Mouse (Mus musculus): Measurements from ENCODE around the gene Gpr68. TPM values are rescaled to one million over a fixed set of nuclear protein-coding genes. Genes with fewer than 3 reads are reported as not detected.

Gene Gpr68
- polyA plus RNA-seq, 1 experiment from 2014 or later = 0.48 TPM

GRCm38 (mm10) chr12:100908298-100909034 lies 468 bp upstream of the Gpr68 start:
- Histone ChIP-seq H3K4me1 (peaks cover 12% of the 10 kb centered on the region), H3K9me3 (replicated peaks) (no peaks in the 10 kb centered on the region), H3K36me3 (peaks cover 23% of the 10 kb centered on the region), H3K27me3 (peaks cover 20% of the 10 kb centered on the region), H3K4me3 (peak overlapping the region; percentile 44), H3K9ac (peak overlapping the region; percentile 69), H3K27ac (no peak overlapping the region), H3K4me2 (replicated peaks) (peak overlapping the region; percentile 95)
- WGBS = 26% methylated on average over 10 of the region's 10 CpGs
- ATAC-seq (ENCODE audit: low FRiP score) = peak; percentile 7; the same call in 1 of the 2 replicates

GRCm38 (mm10) chr12:100906861-100907260 lies 1.1 kb downstream of the Gpr68 start:
- WGBS = 82% methylated on average over 5 of the region's 5 CpGs

GRCm38 (mm10) chr12:100903761-100904160 lies 4.2 kb downstream of the Gpr68 start:
- 89% methylated on average over 9 of the region's 9 CpGs for WGBS
- H3K27me3 ChIP-seq = peaks cover 51% of the 10 kb centered on the region

More at GRCm38 (mm10) chr12:100906861-100907260, 1.1 kb downstream of the Gpr68 start:
- 0 out of 2 replicates have a peak, but pooled peaks cover 7% of the 10 kb centered on the region for H3K36me3 ChIP-seq
- H3K4me3 ChIP-seq = no peak overlapping the region
- no peak overlapping the region for H3K27ac ChIP-seq
- H3K4me1 ChIP-seq = peaks cover 12% of the 10 kb centered on the region
- peaks cover 21% of the 10 kb centered on the region for H3K27me3 ChIP-seq
- no peaks in the 10 kb centered on the region for H3K9me3 ChIP-seq (replicated peaks)
- no peak for ATAC-seq (ENCODE audit: low FRiP score)
- H3K9ac ChIP-seq = no peak overlapping the region
- no peak overlapping the region for H3K4me2 ChIP-seq (replicated peaks)

GRCm38 (mm10) chr12:100901386-100901785 lies 6.6 kb downstream of the Gpr68 start:
- H3K4me3 ChIP-seq = no peak overlapping the region
- no peak overlapping the region for H3K27ac ChIP-seq
- H3K4me1 ChIP-seq = peaks cover 19% of the 10 kb centered on the region
- WGBS = 88% methylated on average over 6 of the region's 6 CpGs
- H3K27me3 ChIP-seq = peaks cover 48% of the 10 kb centered on the region
- H3K4me2 ChIP-seq (replicated peaks) = no peak overlapping the region
- no peaks in the 10 kb centered on the region for H3K9me3 ChIP-seq (replicated peaks)
- H3K9ac ChIP-seq = no peak overlapping the region
- H3K36me3 ChIP-seq = no peaks in the 10 kb centered on the region
- no peak for ATAC-seq (ENCODE audit: low FRiP score)

More at GRCm38 (mm10) chr12:100903761-100904160, 4.2 kb downstream of the Gpr68 start:
- H3K4me2 ChIP-seq (replicated peaks) = no peak overlapping the region
- no peaks in the 10 kb centered on the region for H3K36me3 ChIP-seq
- H3K27ac ChIP-seq = no peak overlapping the region
- H3K4me1 ChIP-seq = peaks cover 20% of the 10 kb centered on the region
- no peak overlapping the region for H3K9ac ChIP-seq
- no peak overlapping the region for H3K4me3 ChIP-seq
- ATAC-seq (ENCODE audit: low FRiP score) = no peak
- no peaks in the 10 kb centered on the region for H3K9me3 ChIP-seq (replicated peaks)

GRCm38 (mm10) chr12:100900901-100901300 lies 7.1 kb downstream of the Gpr68 start:
- no peak for ATAC-seq (ENCODE audit: low FRiP score)
- H3K9me3 ChIP-seq (replicated peaks) = no peaks in the 10 kb centered on the region
- H3K27me3 ChIP-seq = peaks cover 46% of the 10 kb centered on the region
- 70% methylated on average over 6 of the region's 6 CpGs for WGBS
- H3K27ac ChIP-seq = no peak overlapping the region
- H3K4me2 ChIP-seq (replicated peaks) = no peak overlapping the region
- H3K4me1 ChIP-seq = peaks cover 19% of the 10 kb centered on the region
- no peak overlapping the region for H3K9ac ChIP-seq
- no peak overlapping the region for H3K4me3 ChIP-seq
- H3K36me3 ChIP-seq = no peaks in the 10 kb centered on the region

- Histone ChIP-seq H3K4me2 (replicated peaks) (peak overlapping the region; percentile 70), H3K9ac (peak overlapping the region; percentile 57), H3K36me3 (no peaks in the 10 kb centered on the region), H3K27ac (no peak overlapping the region), H3K27me3 (peaks cover 46% of the 10 kb centered on the region), H3K4me1 (peaks cover 22% of the 10 kb centered on the region), H3K4me3 (peak overlapping the region; percentile 41), H3K9me3 (replicated peaks) (no peaks in the 10 kb centered on the region)
- ATAC-seq (ENCODE audit: low FRiP score) = peak; percentile 61; the same call in 1 of the 2 replicates
- WGBS = under 1% methylated on average over 30 of the region's 30 CpGs
These were observed 8.8 kb downstream of the Gpr68 start for GRCm38 (mm10) chr12:100899111-100899640.

GRCm38 (mm10) chr12:100897736-100898650 lies 10.0 kb downstream of the Gpr68 start:
- peaks cover 46% of the 10 kb centered on the region for H3K27me3 ChIP-seq
- H3K4me1 ChIP-seq = peaks cover 22% of the 10 kb centered on the region
- no peak overlapping the region for H3K27ac ChIP-seq
- H3K36me3 ChIP-seq = no peaks in the 10 kb centered on the region
- H3K4me2 ChIP-seq (replicated peaks) = peak overlapping the region; percentile 70
- no peak overlapping the region for H3K9ac ChIP-seq
- peak overlapping the region; percentile 41; the same call in 1 of the 2 replicates for H3K4me3 ChIP-seq
- no peaks in the 10 kb centered on the region for H3K9me3 ChIP-seq (replicated peaks)
- ATAC-seq (ENCODE audit: low FRiP score) = no peak
- 20% methylated on average over 12 of the region's 12 CpGs for WGBS

GRCm38 (mm10) chr12:100896661-100897060 lies 11.3 kb downstream of the Gpr68 start:
- no peaks in the 10 kb centered on the region for H3K9me3 ChIP-seq (replicated peaks)
- H3K4me1 ChIP-seq = peaks cover 22% of the 10 kb centered on the region
- H3K4me2 ChIP-seq (replicated peaks) = no peak overlapping the region
- H3K4me3 ChIP-seq = no peak overlapping the region
- 66% methylated on average over 3 of the region's 3 CpGs for WGBS
- H3K9ac ChIP-seq = no peak overlapping the region
- H3K36me3 ChIP-seq = no peaks in the 10 kb centered on the region
- peaks cover 44% of the 10 kb centered on the region for H3K27me3 ChIP-seq
- no peak overlapping the region for H3K27ac ChIP-seq
- no peak for ATAC-seq (ENCODE audit: low FRiP score)

GRCm38 (mm10) chr12:100895504-100895903 lies 12.5 kb downstream of the Gpr68 start:
- Histone ChIP-seq H3K27ac (no peak overlapping the region), H3K4me1 (peaks cover 22% of the 10 kb centered on the region)
- ATAC-seq (ENCODE audit: low FRiP score) = no peak

GRCm38 (mm10) chr12:100890548-100890947 lies 17.4 kb downstream of the Gpr68 start:
- ATAC-seq (ENCODE audit: low FRiP score) = no peak
- H3K9ac ChIP-seq = no peak overlapping the region
- peaks cover 2% of the 10 kb centered on the region; the same call in 1 of the 2 replicates for H3K4me1 ChIP-seq
- no peaks in the 10 kb centered on the region for H3K9me3 ChIP-seq (replicated peaks)
- no peak overlapping the region for H3K4me3 ChIP-seq
- WGBS = 87% methylated on average over 3 of the region's 3 CpGs
- no peaks in the 10 kb centered on the region for H3K27me3 ChIP-seq
- H3K27ac ChIP-seq = no peak overlapping the region
- H3K4me2 ChIP-seq (replicated peaks) = no peak overlapping the region
- H3K36me3 ChIP-seq = no peaks in the 10 kb centered on the region

More at GRCm38 (mm10) chr12:100895504-100895903, 12.5 kb downstream of the Gpr68 start:
- 8% methylated on average over 2 of the region's 2 CpGs for WGBS
- Histone ChIP-seq H3K9me3 (replicated peaks) (no peaks in the 10 kb centered on the region), H3K4me3 (no peak overlapping the region), H3K36me3 (no peaks in the 10 kb centered on the region), H3K27me3 (peaks cover 33% of the 10 kb centered on the region), H3K4me2 (replicated peaks) (no peak overlapping the region), H3K9ac (no peak overlapping the region)

- no peak overlapping the region for H3K4me3 ChIP-seq
- no peaks in the 10 kb centered on the region for H3K36me3 ChIP-seq
- H3K9ac ChIP-seq = no peak overlapping the region
- H3K27me3 ChIP-seq = no peaks in the 10 kb centered on the region
- no peaks in the 10 kb centered on the region for H3K4me1 ChIP-seq
- ATAC-seq (ENCODE audit: low FRiP score) = no peak
- no peak overlapping the region for H3K4me2 ChIP-seq (replicated peaks)
- H3K9me3 ChIP-seq (replicated peaks) = no peaks in the 10 kb centered on the region
- no peak overlapping the region for H3K27ac ChIP-seq
- 37% methylated on average over 12 of the region's 12 CpGs for WGBS
These were observed 20.2 kb downstream of the Gpr68 start for GRCm38 (mm10) chr12:100887801-100888258.

GRCm38 (mm10) chr12:100886877-100887276 lies 21.1 kb downstream of the Gpr68 start:
- H3K9me3 ChIP-seq (replicated peaks) = no peaks in the 10 kb centered on the region
- no peak overlapping the region for H3K4me3 ChIP-seq
- no peak overlapping the region for H3K4me2 ChIP-seq (replicated peaks)
- WGBS = 86% methylated on average over 4 of the region's 4 CpGs
- no peak for ATAC-seq (ENCODE audit: low FRiP score)
- H3K27ac ChIP-seq = no peak overlapping the region
- no peak overlapping the region for H3K9ac ChIP-seq
- H3K4me1 ChIP-seq = no peaks in the 10 kb centered on the region
- H3K27me3 ChIP-seq = no peaks in the 10 kb centered on the region
- H3K36me3 ChIP-seq = no peaks in the 10 kb centered on the region
